Comparison of ENCODE assay signal across 9 mouse cellular contexts in genomic region chr15:96543181-96543828, GRCm38 (mm10).
DNase-seq lines count a peak whose midpoint lies in the region.
"Had no signal": no experiment of that assay in that cellular context is flagged by ENCODE, and none has a peak within 500 bp of the region (broad histone marks: within the 10 kb centered on the region; RNA-seq: fewer than 3 reads in every experiment).

No protein-coding gene starts in this region.

- intact Hi-C loops in heart, postnatal 10 days (cut with DNase I): loop anchor here (2.0 to 5.0 kb wide), 3 partner anchors 37 to 394 kb away; no protein-coding TSS in a partner anchor

- DNase-seq in adrenal gland, adult 18-20 months (ENCODE audit: low spot score in 2 of 2): peak; percentile 26 to 49
- DNase-seq in adrenal gland, postnatal 4 days (ENCODE audit: low spot score in 2 of 2): no peak
- peak; percentile 71 for DNase-seq in adipocyte (ENCODE audit: low spot score)
- DNase-seq in embryo, embryonic 9.5 days (ENCODE audit: extremely low spot score): peak; percentile 80
- peak; percentile 65 to 76 for DNase-seq in heart, postnatal 10 days
- DNase-seq in kidney, postnatal 4 days: peak; percentile 77 to 79
- peak; percentile 81 for DNase-seq in right cerebral cortex, postnatal 4 days

- H3K4me1 ChIP-seq in megakaryocyte, embryonic 14.5 days: peaks cover 11% of the 10 kb centered on the region

- no peaks in the 10 kb centered on the region for H3K9me3 ChIP-seq in megakaryocyte, embryonic 14.5 days

- H3K36me3 ChIP-seq in megakaryocyte, embryonic 14.5 days (replicated peaks; ENCODE audit: low read length): no peaks in the 10 kb centered on the region
- H3K36me3 ChIP-seq: G1E had no signal

- peak overlapping the region; percentile 89 for H3K4me3 ChIP-seq in megakaryocyte, embryonic 14.5 days (replicated peaks)

- H3K27me3 ChIP-seq in megakaryocyte, embryonic 14.5 days (replicated peaks): peaks cover 28% of the 10 kb centered on the region

Comparison
In these comparisons a context has a peak if more than half of its experiments do, and no peak if none do; other contexts are left out.
1. DNase-seq: peak in adrenal gland, adult 18-20 months (2 of 2), adipocyte (single experiment), embryo, embryonic 9.5 days (single experiment), heart, postnatal 10 days (2 of 2), kidney, postnatal 4 days (2 of 2) and right cerebral cortex, postnatal 4 days (single experiment); none in adrenal gland, postnatal 4 days (0 of 2).